Mouse (Mus musculus): Measurements from ENCODE around the gene Gpi1.

- TF ChIP-seq CTCF (IDR thresholded peaks at IDR 0.05; ENCODE audit: low read depth, low read length), result no peak
- no peak for TF ChIP-seq POLR2A (IDR thresholded peaks at IDR 0.05; ENCODE audit: borderline replicate concordance, low read depth, low read length)
These were observed 47.5 kb upstream of the Gpi1 start for GRCm38 (mm10) chr7:34277656-34278055.
